Mouse (Mus musculus) intestine, embryonic 15.5 days (tissue): ENCODE measurements at regions not wholly inside any gene's neighbourhood (a gene's known extent, or its start where the extent isn't known, plus 50 kb on each side); places are given as distances from the start of the nearest gene placed in this dataset.

Experiments
- ATAC-seq: fragments of 200-750 bp; cut with Nextera tagmentation; 2 replicates; pipeline ENCODE4 v1.8.0; 2017; ENCODE audit warnings: moderate TSS enrichment, moderate library complexity
- H3K27ac ChIP-seq: fragments of 300-500 bp; sonication (generic); 2 replicates; pipeline ENCODE4 v1.5.1; 2015; ENCODE audit warnings: mild to moderate bottlenecking, inconsistent platforms
- H3K27me3 ChIP-seq: fragments of 300-500 bp; sonication (generic); replicated peaks from 2 replicates; pipeline ENCODE4 v1.6.1; 2015; ENCODE audit warnings: inconsistent platforms
- H3K36me3 ChIP-seq: fragments of 300-500 bp; sonication (generic); 2 replicates; pipeline ENCODE4 v1.6.1; 2015; ENCODE audit warnings: inconsistent platforms
- H3K4me1 ChIP-seq: fragments of 300-500 bp; sonication (generic); replicated peaks from 2 replicates; pipeline ENCODE4 v1.6.1; 2015; ENCODE audit warnings: inconsistent platforms
- H3K4me2 ChIP-seq: fragments of 300-500 bp; sonication (generic); replicated peaks from 2 replicates; pipeline ENCODE4 v1.6.1; 2015; ENCODE audit warnings: mild to moderate bottlenecking, inconsistent platforms
- H3K4me3 ChIP-seq: fragments of 300-500 bp; sonication (generic); replicated peaks from 2 replicates; pipeline ENCODE4 v1.5.1; 2015; ENCODE audit warnings: inconsistent platforms
- H3K9ac ChIP-seq: fragments of 300-500 bp; sonication (generic); 2 replicates; pipeline ENCODE4 v1.6.1; 2015; ENCODE audit warnings: inconsistent platforms
- H3K9me3 ChIP-seq: fragments of 300-500 bp; sonication (generic); 2 replicates; pipeline ENCODE4 v1.6.1; 2016; ENCODE audit warnings: inconsistent platforms
- whole genome bisulfite sequencing: fragments of 180-500 bp; shearing (Covaris S2); methylation state at CpG from one replicate; pipeline ENCODE4 v1.1.7; 2015; 5-methylcytosine and 5-hydroxymethylcytosine counted together

- 90% methylated on average over 8 of the region's 8 CpGs for WGBS
- ATAC-seq: no peak
- no peaks in the 10 kb centered on the region for H3K36me3 ChIP-seq
- no peak overlapping the region for H3K9ac ChIP-seq
- no peak overlapping the region for H3K4me2 ChIP-seq
- H3K9me3 ChIP-seq: no peaks in the 10 kb centered on the region
- no peak overlapping the region for H3K4me3 ChIP-seq
- H3K27me3 ChIP-seq: no peaks in the 10 kb centered on the region
- H3K4me1 ChIP-seq: no peaks in the 10 kb centered on the region
- no peak overlapping the region for H3K27ac ChIP-seq
Observed at GRCm38 (mm10) chr3:147966827-147967226, 1023.5 kb downstream of the Adgrl2 start.

GRCm38 (mm10) chr3:147966379-147966778 is 1024.0 kb downstream of the Adgrl2 start:
- Histone ChIP-seq H3K4me3 (no peak overlapping the region), H3K4me2 (no peak overlapping the region), H3K27me3 (no peaks in the 10 kb centered on the region), H3K27ac (no peak overlapping the region), H3K36me3 (no peaks in the 10 kb centered on the region), H3K9ac (no peak overlapping the region), H3K4me1 (no peaks in the 10 kb centered on the region), H3K9me3 (no peaks in the 10 kb centered on the region)
- 84% methylated on average over 12 of the region's 12 CpGs for WGBS
- ATAC-seq: no peak

GRCm38 (mm10) chr3:147963698-147964476 is 1026.5 kb downstream of the Adgrl2 start:
- H3K4me2 ChIP-seq: no peak overlapping the region
- no peak overlapping the region for H3K4me3 ChIP-seq
- H3K27me3 ChIP-seq: no peaks in the 10 kb centered on the region
- ATAC-seq: peak; percentile 47; the same call in 1 of the 2 replicates
- H3K9ac ChIP-seq: no peak overlapping the region
- H3K27ac ChIP-seq: no peak overlapping the region
- no peaks in the 10 kb centered on the region for H3K9me3 ChIP-seq
- no peaks in the 10 kb centered on the region for H3K36me3 ChIP-seq
- WGBS: 36% methylated on average over 13 of the region's 13 CpGs
- no peaks in the 10 kb centered on the region for H3K4me1 ChIP-seq

- Histone ChIP-seq H3K27me3 (no peaks in the 10 kb centered on the region), H3K36me3 (no peaks in the 10 kb centered on the region), H3K4me2 (no peak overlapping the region), H3K9me3 (no peaks in the 10 kb centered on the region), H3K4me3 (no peak overlapping the region), H3K4me1 (no peaks in the 10 kb centered on the region), H3K9ac (no peak overlapping the region), H3K27ac (no peak overlapping the region)
- 44% methylated on average over 13 of the region's 13 CpGs for WGBS
- no peak for ATAC-seq
Observed at GRCm38 (mm10) chr3:147948041-147948592, 1042.2 kb downstream of the Adgrl2 start.

- WGBS: 75% methylated on average over 4 of the region's 4 CpGs
- Histone ChIP-seq H3K36me3 (no peaks in the 10 kb centered on the region), H3K4me3 (no peak overlapping the region), H3K9me3 (no peaks in the 10 kb centered on the region), H3K4me2 (no peak overlapping the region), H3K27ac (no peak overlapping the region), H3K9ac (no peak overlapping the region), H3K4me1 (no peaks in the 10 kb centered on the region), H3K27me3 (no peaks in the 10 kb centered on the region)
- ATAC-seq: no peak
Observed at GRCm38 (mm10) chr3:147943314-147943713, 1047.0 kb downstream of the Adgrl2 start.

GRCm38 (mm10) chr3:147930811-147931251 is 1059.5 kb downstream of the Adgrl2 start:
- no peak overlapping the region for H3K4me2 ChIP-seq
- H3K27me3 ChIP-seq: no peaks in the 10 kb centered on the region
- H3K27ac ChIP-seq: no peak overlapping the region
- no peaks in the 10 kb centered on the region for H3K36me3 ChIP-seq
- no peak overlapping the region for H3K9ac ChIP-seq
- peak; percentile 34 for ATAC-seq
- no peaks in the 10 kb centered on the region for H3K4me1 ChIP-seq
- H3K4me3 ChIP-seq: no peak overlapping the region
- H3K9me3 ChIP-seq: no peaks in the 10 kb centered on the region
- 42% methylated on average over 6 of the region's 6 CpGs for WGBS

GRCm38 (mm10) chr3:147920181-147920580 is 1068.0 kb downstream of the Ttll7 start:
- H3K9me3 ChIP-seq: no peaks in the 10 kb centered on the region
- H3K27ac ChIP-seq: no peak overlapping the region
- no peak for ATAC-seq
- no peaks in the 10 kb centered on the region for H3K36me3 ChIP-seq
- no peak overlapping the region for H3K9ac ChIP-seq
- H3K4me2 ChIP-seq: no peak overlapping the region
- no peaks in the 10 kb centered on the region for H3K27me3 ChIP-seq
- H3K4me1 ChIP-seq: no peaks in the 10 kb centered on the region
- WGBS: 89% methylated on average over 2 of the region's 2 CpGs
- H3K4me3 ChIP-seq: no peak overlapping the region

- WGBS: 89% methylated on average over 3 of the region's 3 CpGs
- no peak overlapping the region for H3K27ac ChIP-seq
- no peak overlapping the region for H3K4me2 ChIP-seq
- H3K4me3 ChIP-seq: no peak overlapping the region
- H3K9ac ChIP-seq: no peak overlapping the region
- no peaks in the 10 kb centered on the region for H3K27me3 ChIP-seq
- no peaks in the 10 kb centered on the region for H3K9me3 ChIP-seq
- ATAC-seq: no peak
- no peaks in the 10 kb centered on the region for H3K4me1 ChIP-seq
- H3K36me3 ChIP-seq: no peaks in the 10 kb centered on the region
Observed at GRCm38 (mm10) chr3:147919701-147920100, 1067.5 kb downstream of the Ttll7 start.

GRCm38 (mm10) chr3:147919146-147919545 is 1067.0 kb downstream of the Ttll7 start:
- no peak overlapping the region for H3K4me3 ChIP-seq
- no peak overlapping the region for H3K9ac ChIP-seq
- no peaks in the 10 kb centered on the region for H3K27me3 ChIP-seq
- H3K4me1 ChIP-seq: no peaks in the 10 kb centered on the region
- 91% methylated on average over 4 of the region's 4 CpGs for WGBS
- H3K4me2 ChIP-seq: no peak overlapping the region
- H3K27ac ChIP-seq: no peak overlapping the region
- no peaks in the 10 kb centered on the region for H3K9me3 ChIP-seq
- H3K36me3 ChIP-seq: no peaks in the 10 kb centered on the region
- no peak for ATAC-seq

GRCm38 (mm10) chr3:147896751-147897150 is 1044.6 kb downstream of the Ttll7 start:
- H3K4me3 ChIP-seq: no peak overlapping the region
- no peak for ATAC-seq
- 67% methylated on average over 1 of the region's 1 CpGs for WGBS
- no peaks in the 10 kb centered on the region for H3K27me3 ChIP-seq
- no peak overlapping the region for H3K9ac ChIP-seq
- H3K9me3 ChIP-seq: no peaks in the 10 kb centered on the region
- no peak overlapping the region for H3K4me2 ChIP-seq
- no peaks in the 10 kb centered on the region for H3K36me3 ChIP-seq
- no peaks in the 10 kb centered on the region for H3K4me1 ChIP-seq
- H3K27ac ChIP-seq: no peak overlapping the region

GRCm38 (mm10) chr3:147891682-147892081 is 1039.5 kb downstream of the Ttll7 start:
- no peak for ATAC-seq
- no peaks in the 10 kb centered on the region for H3K27me3 ChIP-seq
- no peaks in the 10 kb centered on the region for H3K4me1 ChIP-seq
- H3K4me3 ChIP-seq: no peak overlapping the region
- H3K9ac ChIP-seq: no peak overlapping the region
- H3K9me3 ChIP-seq: no peaks in the 10 kb centered on the region
- 79% methylated on average over 5 of the region's 5 CpGs for WGBS
- H3K36me3 ChIP-seq: no peaks in the 10 kb centered on the region
- no peak overlapping the region for H3K4me2 ChIP-seq
- no peak overlapping the region for H3K27ac ChIP-seq

GRCm38 (mm10) chr3:147886261-147886893 is 1034.2 kb downstream of the Ttll7 start:
- no peaks in the 10 kb centered on the region for H3K9me3 ChIP-seq
- no peak overlapping the region for H3K4me3 ChIP-seq
- 82% methylated on average over 10 of the region's 10 CpGs for WGBS
- no peaks in the 10 kb centered on the region for H3K4me1 ChIP-seq
- no peaks in the 10 kb centered on the region for H3K36me3 ChIP-seq
- no peak for ATAC-seq
- no peak overlapping the region for H3K4me2 ChIP-seq
- H3K27ac ChIP-seq: no peak overlapping the region
- H3K27me3 ChIP-seq: no peaks in the 10 kb centered on the region
- H3K9ac ChIP-seq: no peak overlapping the region
